ENCODE assay signal across 23 mouse cellular contexts in the genomic region with DNA sequence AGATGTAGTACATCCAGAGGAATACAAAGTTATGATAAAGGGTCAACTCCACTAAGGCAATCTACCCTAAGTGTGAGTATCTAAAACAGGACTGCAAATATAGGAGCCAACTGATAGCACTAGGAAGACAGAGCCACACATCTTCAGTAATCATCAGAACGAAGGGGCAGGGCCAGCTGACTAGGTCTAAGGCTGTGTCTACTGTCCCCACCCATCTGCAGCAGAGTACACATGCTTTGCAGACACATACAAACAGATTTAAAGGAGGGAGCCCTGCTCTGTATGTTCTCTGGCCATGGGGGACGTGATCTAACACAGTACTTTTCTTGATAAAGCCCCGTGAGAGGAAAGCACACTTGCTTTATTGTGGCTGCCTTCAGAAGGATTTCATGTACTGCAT. TPM values are rescaled to one million over a fixed set of nuclear protein-coding genes. Genes with fewer than 3 reads are reported as not detected.
DNase-seq lines count a peak whose midpoint lies in the region; ATAC-seq and TF ChIP-seq lines count a peak whose summit lies in the region.
"Had no signal": no experiment of that assay in that cellular context is flagged by ENCODE, and none has a peak within 500 bp of the region (broad histone marks: within the 10 kb centered on the region; RNA-seq: fewer than 3 reads in every experiment).

No protein-coding gene starts in this region.

- H3K27me3 ChIP-seq in liver, postnatal 0 days (ENCODE audit: insufficient read depth, low read length), result no peaks in the 10 kb centered on the region
- H3K27me3 ChIP-seq in liver, embryonic 13.5 days, result no peaks in the 10 kb centered on the region
- no peaks in the 10 kb centered on the region for H3K27me3 ChIP-seq in stomach, postnatal 0 days (ENCODE audit: control insufficient read depth, insufficient read depth, low read length)
- no peaks in the 10 kb centered on the region for H3K27me3 ChIP-seq in intestine, postnatal 0 days (replicated peaks; ENCODE audit: control insufficient read depth, insufficient read depth, low read length)
- H3K27me3 ChIP-seq: embryonic facial prominence, embryonic 15.5 days; forebrain, embryonic 15.5 days; heart, embryonic 13.5 days; hindbrain, embryonic 13.5 days had no signal

- no peak for ATAC-seq in liver, postnatal 0 days
- ATAC-seq in liver, embryonic 13.5 days (ENCODE audit: low read depth), result peak; percentile 97
- ATAC-seq in megakaryocyte progenitor cell, adult 5-6 weeks (replicated peaks; ENCODE audit: poor library complexity), result peak; percentile 55
- ATAC-seq in stomach, postnatal 0 days (ENCODE audit: low FRiP score, low TSS enrichment), result peak; percentile 43; the same call in 1 of the 2 replicates
- ATAC-seq in intestine, postnatal 0 days, result no peak
- ATAC-seq: forebrain, embryonic 15.5 days; hindbrain, postnatal 0 days had no signal

- no peak overlapping the region for H3K9ac ChIP-seq in liver, postnatal 0 days (replicated peaks)
- no peak overlapping the region for H3K9ac ChIP-seq in liver, embryonic 13.5 days
- no peak overlapping the region for H3K9ac ChIP-seq in stomach, postnatal 0 days (ENCODE audit: low read length)
- H3K9ac ChIP-seq in intestine, postnatal 0 days (ENCODE audit: low read depth, low read length), result no peak overlapping the region
- H3K9ac ChIP-seq: embryonic facial prominence, embryonic 15.5 days; forebrain, embryonic 15.5 days; heart, embryonic 13.5 days; hindbrain, embryonic 13.5 days had no signal

- no peaks in the 10 kb centered on the region for H3K36me3 ChIP-seq in liver, postnatal 0 days (replicated peaks; ENCODE audit: insufficient read depth, low read length)
- 0 out of 2 replicates have a peak, but pooled peaks cover 5% of the 10 kb centered on the region for H3K36me3 ChIP-seq in liver, embryonic 13.5 days
- no peaks in the 10 kb centered on the region for H3K36me3 ChIP-seq in stomach, postnatal 0 days (ENCODE audit: control insufficient read depth, insufficient read depth, low read length)
- H3K36me3 ChIP-seq in intestine, postnatal 0 days (ENCODE audit: control insufficient read depth, insufficient read depth), result no peaks in the 10 kb centered on the region
- H3K36me3 ChIP-seq: embryonic facial prominence, embryonic 15.5 days; forebrain, embryonic 10.5 days; forebrain, embryonic 15.5 days; hindbrain, embryonic 13.5 days had no signal

- H3K4me2 ChIP-seq in liver, postnatal 0 days (ENCODE audit: low read depth, low read length), result no peak overlapping the region
- H3K4me2 ChIP-seq in liver, embryonic 13.5 days, result no peak overlapping the region
- no peak overlapping the region for H3K4me2 ChIP-seq in stomach, postnatal 0 days (replicated peaks; ENCODE audit: low read depth)
- H3K4me2 ChIP-seq in intestine, postnatal 0 days (replicated peaks; ENCODE audit: low read depth), result no peak overlapping the region
- H3K4me2 ChIP-seq: embryonic facial prominence, embryonic 15.5 days; forebrain, embryonic 15.5 days; heart, embryonic 13.5 days; hindbrain, embryonic 13.5 days had no signal

- WGBS in liver, postnatal 0 days (ENCODE audit: insufficient replicate concordance), result 39% methylated on average over 3 of the region's 3 CpGs
- WGBS in liver, embryonic 13.5 days (ENCODE audit: insufficient replicate concordance), result 25% methylated on average over 3 of the region's 3 CpGs
- WGBS in stomach, postnatal 0 days, result 42% methylated on average over 3 of the region's 3 CpGs
- WGBS in intestine, postnatal 0 days, result 62% methylated on average over 3 of the region's 3 CpGs

- TF ChIP-seq CTCF in liver, postnatal 0 days (IDR thresholded peaks at IDR 0.05; ENCODE audit: low read depth), result no peak
- no peak for TF ChIP-seq CTCF in stomach, postnatal 0 days (IDR thresholded peaks at IDR 0.05; ENCODE audit: low read depth)
- TF ChIP-seq CTCF in intestine, postnatal 0 days (IDR thresholded peaks at IDR 0.05; ENCODE audit: low read depth), result no peak

- TF ChIP-seq EP300 in liver, postnatal 0 days (IDR thresholded peaks at IDR 0.05; ENCODE audit: low read depth), result no peak
- TF ChIP-seq EP300 in stomach, postnatal 0 days (optimal IDR thresholded peaks at IDR 0.05), result no peak

- H3K9me3 ChIP-seq in liver, postnatal 0 days (ENCODE audit: low read length), result no peaks in the 10 kb centered on the region
- H3K9me3 ChIP-seq in liver, embryonic 13.5 days (replicated peaks), result no peaks in the 10 kb centered on the region
- no peaks in the 10 kb centered on the region for H3K9me3 ChIP-seq in stomach, postnatal 0 days (ENCODE audit: control insufficient read depth, low read length)
- no peaks in the 10 kb centered on the region for H3K9me3 ChIP-seq in intestine, postnatal 0 days (ENCODE audit: control insufficient read depth)
- H3K9me3 ChIP-seq: embryonic facial prominence, embryonic 15.5 days; forebrain, embryonic 10.5 days; forebrain, embryonic 15.5 days; heart, embryonic 13.5 days; hindbrain, embryonic 13.5 days had no signal

- H3K27ac ChIP-seq in liver, postnatal 0 days (ENCODE audit: low read depth), result no peak overlapping the region
- peak overlapping the region; percentile 19; the same call in 1 of the 2 replicates for H3K27ac ChIP-seq in liver, embryonic 13.5 days
- H3K27ac ChIP-seq in stomach, postnatal 0 days (replicated peaks), result peak overlapping the region; percentile 69
- no peak overlapping the region for H3K27ac ChIP-seq in intestine, postnatal 0 days (ENCODE audit: low read depth, low read length)
- H3K27ac ChIP-seq: embryonic facial prominence, embryonic 15.5 days; forebrain, embryonic 10.5 days; forebrain, embryonic 15.5 days; heart, embryonic 13.5 days; hindbrain, embryonic 13.5 days; hindbrain, postnatal 0 days had no signal

- no peak overlapping the region for H3K4me3 ChIP-seq in liver, postnatal 0 days (ENCODE audit: low read depth, low read length)
- no peak overlapping the region for H3K4me3 ChIP-seq in liver, embryonic 13.5 days (replicated peaks)
- no peak overlapping the region for H3K4me3 ChIP-seq in stomach, postnatal 0 days (ENCODE audit: low read depth, low read length)
- no peak overlapping the region for H3K4me3 ChIP-seq in intestine, postnatal 0 days (ENCODE audit: low read depth, low read length)
- H3K4me3 ChIP-seq: embryonic facial prominence, embryonic 15.5 days; erythroblast, embryonic 14.5 days; forebrain, embryonic 10.5 days; forebrain, embryonic 15.5 days; heart, embryonic 13.5 days; hindbrain, embryonic 13.5 days had no signal

- H3K4me1 ChIP-seq in liver, postnatal 0 days (ENCODE audit: insufficient read depth), result peaks cover 3% of the 10 kb centered on the region; the same call in 1 of the 2 replicates
- H3K4me1 ChIP-seq in liver, embryonic 13.5 days (replicated peaks), result peaks cover 48% of the 10 kb centered on the region
- 0 out of 2 replicates have a peak, but pooled peaks cover 3% of the 10 kb centered on the region for H3K4me1 ChIP-seq in stomach, postnatal 0 days (replicated peaks; ENCODE audit: control insufficient read depth, insufficient read depth)
- H3K4me1 ChIP-seq in intestine, postnatal 0 days (replicated peaks; ENCODE audit: control insufficient read depth, insufficient read depth, low read length), result 0 out of 2 replicates have a peak, but pooled peaks cover 2% of the 10 kb centered on the region
- H3K4me1 ChIP-seq: forebrain, embryonic 10.5 days; hindbrain, embryonic 13.5 days had no signal

- DNase-seq in liver, result peak; percentile 48
- DNase-seq in liver, postnatal 0 days, result no peak
- no peak for DNase-seq in liver, embryonic 13.5 days
- DNase-seq in stomach, postnatal 0 days (ENCODE audit: low spot score), result no peak
- no peak for DNase-seq in cerebellum, postnatal 10 days
- no peak for DNase-seq in kidney, postnatal 14 days
- DNase-seq: adrenal gland, postnatal 14 days; B cell, adult 2 months; cerebellum, adult 2 months; cerebellum, postnatal 14 days; embryo, embryonic 11 days; gastrocnemius, postnatal 36 days; heart, adult 11 months; heart, postnatal 4 days had no signal

RNA-seq across cellular contexts. Expression of a gene that starts 25.5 kb away (rescaled TPM):
- 3.3 and 3.7 TPM in 2 replicates for polyA plus RNA-seq in liver, postnatal 0 days (2015; fragmentation: Nextera tagmentation; extraction: Ambion mirVana)
- 4.8 and 6.3 TPM in 2 replicates for polyA plus RNA-seq in liver, embryonic 13.5 days (2015; fragmentation: Nextera tagmentation; extraction: Ambion mirVana)
- total RNA-seq in megakaryocyte progenitor cell, adult 5-6 weeks (2015), result 28.3 and 29.5 TPM in 2 replicates
- total RNA-seq in megakaryocyte progenitor cell, adult 5-6 weeks (2017), result 18.8 and 18.9 TPM in 2 replicates
- polyA plus RNA-seq in stomach, postnatal 0 days (2015; fragmentation: Nextera tagmentation; extraction: Ambion mirVana), result 15.9 and 16.1 TPM in 2 replicates
- 10.1 and 11.0 TPM in 2 replicates for polyA plus RNA-seq in intestine, postnatal 0 days (2015; fragmentation: Nextera tagmentation; extraction: Ambion mirVana)

RNA-seq across cellular contexts. Expression of a gene that starts 58.0 kb away (rescaled TPM):
- 10.1 and 12.9 TPM in 2 replicates for polyA plus RNA-seq in liver, postnatal 0 days (2015; fragmentation: Nextera tagmentation; extraction: Ambion mirVana)
- polyA plus RNA-seq in liver, embryonic 13.5 days (2015; fragmentation: Nextera tagmentation; extraction: Ambion mirVana), result 12.7 and 13.3 TPM in 2 replicates
- 19.4 and 27.4 TPM in 2 replicates for total RNA-seq in megakaryocyte progenitor cell, adult 5-6 weeks (2015)
- total RNA-seq in megakaryocyte progenitor cell, adult 5-6 weeks (2017), result 65.4 and 71.6 TPM in 2 replicates
- polyA plus RNA-seq in stomach, postnatal 0 days (2015; fragmentation: Nextera tagmentation; extraction: Ambion mirVana), result 15.8 and 17.7 TPM in 2 replicates
- polyA plus RNA-seq in intestine, postnatal 0 days (2015; fragmentation: Nextera tagmentation; extraction: Ambion mirVana), result 28.6 and 30.7 TPM in 2 replicates

Comparison
In these comparisons a context has a peak if more than half of its experiments do, and no peak if none do; other contexts are left out.
1. ATAC-seq: peak in liver, embryonic 13.5 days (single experiment), megakaryocyte progenitor cell, adult 5-6 weeks (single experiment) and stomach, postnatal 0 days (single experiment); none in liver, postnatal 0 days (single experiment) and intestine, postnatal 0 days (single experiment).
2. H3K27ac ChIP-seq: peak in liver, embryonic 13.5 days (single experiment) and stomach, postnatal 0 days (single experiment); none in liver, postnatal 0 days (single experiment) and intestine, postnatal 0 days (single experiment).